Mouse (Mus musculus): ENCODE results near the gene Spint5.

DNA sequence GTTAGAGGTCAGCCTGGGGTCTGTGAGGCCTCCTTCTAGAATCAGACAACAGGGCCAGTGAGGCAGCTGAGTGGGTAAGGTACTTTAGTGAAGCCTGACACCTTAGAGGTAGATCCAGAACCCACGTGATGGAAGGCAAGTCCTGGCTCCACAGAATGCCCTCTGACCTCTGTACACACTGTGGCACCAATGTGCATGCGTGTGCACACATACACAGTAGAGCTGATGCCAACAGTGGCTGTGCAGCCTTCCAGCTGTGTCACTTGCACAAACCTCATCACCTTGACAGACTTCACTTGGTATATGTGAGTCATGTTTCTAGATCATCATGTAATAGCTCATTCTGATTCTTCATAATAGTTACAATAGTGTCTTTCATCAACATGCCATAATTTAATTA lies 37.3 kb downstream of the Spint5 start:
- TF ChIP-seq CTCF (IDR thresholded peaks at IDR 0.05; ENCODE audit: borderline replicate concordance, insufficient read depth, low read length): no peak
- no peak for TF ChIP-seq POLR2A (IDR thresholded peaks at IDR 0.05; ENCODE audit: low read depth, low read length)

Measured in embryonic fibroblast, embryonic 13.5 days (primary cell).